Mouse (Mus musculus): Measurements from ENCODE around the gene Cnrip1. TPM values are rescaled to one million over a fixed set of nuclear protein-coding genes. Genes with fewer than 3 reads are reported as not detected.

The Cnrip1 gene
- polyA plus RNA-seq, 1 experiment from 2014 or later: 3.7 TPM

DNA sequence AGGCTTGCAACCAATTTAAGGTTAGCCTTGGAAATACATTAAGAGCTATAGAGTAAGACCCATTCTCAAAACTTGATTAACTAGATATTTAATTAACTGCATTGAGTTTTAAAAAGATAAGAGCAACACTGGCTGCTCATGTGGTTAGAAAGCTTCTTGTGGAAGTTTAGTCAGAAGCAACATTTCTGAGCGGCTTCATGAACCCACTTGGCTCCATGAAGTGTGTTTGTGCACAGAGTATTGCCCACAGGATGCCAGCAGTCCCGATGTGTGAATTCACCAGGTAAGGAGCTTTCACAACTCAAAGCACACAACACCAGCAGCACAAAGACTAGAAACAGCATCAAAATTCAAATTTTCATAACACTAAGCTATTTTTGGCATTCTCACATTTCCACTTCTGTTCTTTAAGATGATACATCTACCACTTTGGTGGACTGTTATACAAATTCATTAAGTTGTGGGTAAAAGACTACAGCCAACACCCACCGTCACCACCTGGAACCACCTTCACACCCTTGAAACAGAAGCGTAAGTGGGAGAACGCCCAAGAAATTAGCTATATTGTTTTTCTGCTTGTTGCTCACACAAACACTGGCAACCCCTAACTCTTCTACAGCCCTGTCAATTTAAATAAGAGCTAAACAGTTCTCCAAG is 43.7 kb upstream of the Cnrip1 start:
- Histone ChIP-seq H3K4me3 (ENCODE audit: low read depth, low read length) (peak overlapping the region; percentile 21), H3K27ac (ENCODE audit: low read depth) (no peak overlapping the region), H3K9ac (replicated peaks) (no peak overlapping the region), H3K36me3 (replicated peaks; ENCODE audit: insufficient read depth, low read length) (no peaks in the 10 kb centered on the region), H3K4me2 (ENCODE audit: low read depth, low read length) (peak overlapping the region; percentile 36), H3K27me3 (ENCODE audit: insufficient read depth, low read length) (no peaks in the 10 kb centered on the region), H3K9me3 (ENCODE audit: low read length) (no peaks in the 10 kb centered on the region), H3K4me1 (ENCODE audit: insufficient read depth) (no peaks in the 10 kb centered on the region; the same call in 1 of the 2 replicates)
- ATAC-seq (no peak), DNase-seq (no peak)
- 44% methylated on average over 5 of the region's 5 CpGs for WGBS (ENCODE audit: insufficient replicate concordance)
- no peak for TF ChIP-seq CTCF (IDR thresholded peaks at IDR 0.05; ENCODE audit: low read depth)
- TF ChIP-seq EP300 (IDR thresholded peaks at IDR 0.05; ENCODE audit: low read depth): no peak

DNA sequence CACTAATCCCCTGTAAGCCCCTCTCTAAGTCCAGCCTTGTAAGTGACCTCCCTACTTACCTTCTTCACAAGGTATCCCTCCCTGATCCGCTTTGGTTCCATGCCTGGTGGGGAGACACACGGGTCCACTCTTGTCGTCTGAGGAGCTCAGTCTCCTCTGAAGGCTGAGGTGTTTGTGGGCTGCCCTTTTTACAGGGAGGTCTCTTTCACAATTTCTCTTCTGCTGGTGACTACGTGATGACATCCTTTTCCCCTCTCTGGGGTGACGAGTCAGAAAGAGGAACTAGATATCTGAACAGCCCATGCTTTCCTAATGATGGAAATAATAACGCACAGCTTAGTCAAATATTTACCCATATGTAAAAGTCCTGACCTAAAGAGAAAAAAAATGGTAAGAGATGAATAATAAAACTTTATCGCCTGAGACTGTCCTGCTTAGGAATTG is 42.9 kb upstream of the Cnrip1 start:
- peak; percentile 72 for ATAC-seq
- 0 out of 2 replicates have a peak overlapping the region, but pooled peaks have one; percentile 1 for H3K27ac ChIP-seq (ENCODE audit: low read depth)
- H3K27me3 ChIP-seq (ENCODE audit: insufficient read depth, low read length): no peaks in the 10 kb centered on the region
- H3K4me2 ChIP-seq (ENCODE audit: low read depth, low read length): peak overlapping the region; percentile 36; the same call in 1 of the 2 replicates
- no peaks in the 10 kb centered on the region; the same call in 1 of the 2 replicates for H3K4me1 ChIP-seq (ENCODE audit: insufficient read depth)
- DNase-seq: peak; percentile 35
- peak overlapping the region; percentile 21 for H3K4me3 ChIP-seq (ENCODE audit: low read depth, low read length)
- 24% methylated on average over 7 of the region's 7 CpGs for WGBS (ENCODE audit: insufficient replicate concordance)
- no peaks in the 10 kb centered on the region for H3K36me3 ChIP-seq (replicated peaks; ENCODE audit: insufficient read depth, low read length)
- TF ChIP-seq CTCF (IDR thresholded peaks at IDR 0.05; ENCODE audit: low read depth) (no peak), EP300 (IDR thresholded peaks at IDR 0.05; ENCODE audit: low read depth) (peak; percentile 43; the same call in 1 of the 2 replicates)
- H3K9ac ChIP-seq (replicated peaks): no peak overlapping the region
- no peaks in the 10 kb centered on the region for H3K9me3 ChIP-seq (ENCODE audit: low read length)

DNA sequence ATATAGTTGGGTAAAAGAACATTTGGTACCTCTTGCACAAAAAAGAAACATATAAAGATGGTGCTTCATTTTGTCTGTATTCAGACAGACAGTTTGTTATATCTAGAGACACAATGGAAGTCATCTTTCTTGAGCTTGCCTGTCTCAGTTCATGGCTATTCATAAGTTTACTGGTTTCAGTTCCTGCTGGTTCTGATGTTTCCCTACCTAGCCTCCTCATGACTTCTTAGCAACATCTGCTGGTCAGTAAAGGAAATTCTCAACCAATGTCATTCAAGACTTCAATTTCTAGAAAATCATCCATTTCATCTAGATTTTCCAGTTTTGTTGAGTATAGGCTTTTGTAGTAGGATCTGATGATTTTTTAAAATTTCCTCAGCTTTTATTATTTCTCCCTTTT is 38.4 kb upstream of the Cnrip1 start:
- no peak overlapping the region for H3K9ac ChIP-seq (replicated peaks)
- H3K4me1 ChIP-seq (ENCODE audit: insufficient read depth): no peaks in the 10 kb centered on the region
- DNase-seq (no peak), ATAC-seq (no peak)
- H3K9me3 ChIP-seq (ENCODE audit: low read length): no peaks in the 10 kb centered on the region
- no peak overlapping the region for H3K4me2 ChIP-seq (ENCODE audit: low read depth, low read length)
- H3K27me3 ChIP-seq (ENCODE audit: insufficient read depth, low read length): no peaks in the 10 kb centered on the region
- no peak overlapping the region for H3K27ac ChIP-seq (ENCODE audit: low read depth)
- H3K4me3 ChIP-seq (ENCODE audit: low read depth, low read length): no peak overlapping the region
- TF ChIP-seq CTCF (IDR thresholded peaks at IDR 0.05; ENCODE audit: low read depth) (peak; percentile 54), EP300 (IDR thresholded peaks at IDR 0.05; ENCODE audit: low read depth) (no peak)
- H3K36me3 ChIP-seq (replicated peaks; ENCODE audit: insufficient read depth, low read length): no peaks in the 10 kb centered on the region

DNA sequence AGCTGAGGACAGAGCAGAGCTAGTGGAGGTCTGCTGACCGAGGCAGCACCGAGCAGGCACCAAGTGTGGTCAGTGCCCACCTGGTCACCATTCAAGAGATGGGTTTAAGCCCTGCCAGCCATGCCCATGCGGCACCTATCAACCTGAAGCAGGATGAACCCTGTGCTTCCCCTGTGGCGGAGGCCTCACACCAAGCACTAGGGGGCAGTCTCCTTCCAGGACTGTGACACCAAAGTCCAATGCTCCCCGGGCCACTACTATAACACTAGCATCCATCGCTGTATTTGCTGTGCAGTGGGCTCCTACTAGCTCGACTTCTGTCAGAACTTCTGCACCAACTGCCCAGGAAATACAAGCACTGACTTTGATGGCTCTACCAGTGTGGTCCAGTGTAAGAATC is 32.1 kb upstream of the Cnrip1 start:
- WGBS (ENCODE audit: insufficient replicate concordance): 80% methylated on average over 7 of the region's 7 CpGs
- no peak overlapping the region for H3K27ac ChIP-seq (ENCODE audit: low read depth)
- peak; percentile 46 for TF ChIP-seq CTCF (IDR thresholded peaks at IDR 0.05; ENCODE audit: low read depth)
- TF ChIP-seq EP300 (IDR thresholded peaks at IDR 0.05; ENCODE audit: low read depth): no peak
- H3K27me3 ChIP-seq (ENCODE audit: insufficient read depth, low read length): no peaks in the 10 kb centered on the region
- no peaks in the 10 kb centered on the region for H3K4me1 ChIP-seq (ENCODE audit: insufficient read depth)
- no peak for ATAC-seq
- H3K4me2 ChIP-seq (ENCODE audit: low read depth, low read length): no peak overlapping the region
- no peak for DNase-seq
- no peak overlapping the region for H3K9ac ChIP-seq (replicated peaks)
- H3K4me3 ChIP-seq (ENCODE audit: low read depth, low read length): no peak overlapping the region
- H3K9me3 ChIP-seq (ENCODE audit: low read length): 0 out of 2 replicates have a peak, but pooled peaks cover 3% of the 10 kb centered on the region
- no peaks in the 10 kb centered on the region for H3K36me3 ChIP-seq (replicated peaks; ENCODE audit: insufficient read depth, low read length)

DNA sequence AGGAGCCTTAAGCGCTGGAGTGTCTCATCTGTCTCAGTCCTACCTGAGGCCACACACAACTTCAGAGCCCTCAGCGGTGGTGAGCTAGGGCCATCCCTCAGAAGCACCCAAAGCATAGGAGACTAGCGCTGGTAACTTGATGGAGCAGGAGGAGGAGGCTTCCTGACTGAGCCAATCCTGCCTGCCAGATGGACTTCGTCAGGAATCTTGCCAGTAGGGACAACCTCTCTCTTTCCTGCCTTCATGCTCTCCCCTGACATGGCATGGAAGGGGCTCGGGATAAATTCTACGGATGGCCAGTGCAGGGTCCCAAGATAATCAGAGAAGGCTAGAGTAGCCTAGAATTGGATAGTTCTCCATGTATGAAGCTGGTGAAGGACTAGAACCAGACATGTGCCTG is 28.2 kb upstream of the Cnrip1 start:
- TF ChIP-seq CTCF (IDR thresholded peaks at IDR 0.05; ENCODE audit: low read depth) (no peak), EP300 (IDR thresholded peaks at IDR 0.05; ENCODE audit: low read depth) (no peak)
- Histone ChIP-seq H3K4me1 (ENCODE audit: insufficient read depth) (no peaks in the 10 kb centered on the region), H3K27ac (ENCODE audit: low read depth) (no peak overlapping the region), H3K4me2 (ENCODE audit: low read depth, low read length) (no peak overlapping the region), H3K9me3 (ENCODE audit: low read length) (0 out of 2 replicates have a peak, but pooled peaks cover 3% of the 10 kb centered on the region), H3K4me3 (ENCODE audit: low read depth, low read length) (no peak overlapping the region), H3K27me3 (ENCODE audit: insufficient read depth, low read length) (no peaks in the 10 kb centered on the region), H3K9ac (replicated peaks) (no peak overlapping the region), H3K36me3 (replicated peaks; ENCODE audit: insufficient read depth, low read length) (no peaks in the 10 kb centered on the region)
- 79% methylated on average over 6 of the region's 6 CpGs for WGBS (ENCODE audit: insufficient replicate concordance)
- no peak for DNase-seq
- no peak for ATAC-seq

DNA sequence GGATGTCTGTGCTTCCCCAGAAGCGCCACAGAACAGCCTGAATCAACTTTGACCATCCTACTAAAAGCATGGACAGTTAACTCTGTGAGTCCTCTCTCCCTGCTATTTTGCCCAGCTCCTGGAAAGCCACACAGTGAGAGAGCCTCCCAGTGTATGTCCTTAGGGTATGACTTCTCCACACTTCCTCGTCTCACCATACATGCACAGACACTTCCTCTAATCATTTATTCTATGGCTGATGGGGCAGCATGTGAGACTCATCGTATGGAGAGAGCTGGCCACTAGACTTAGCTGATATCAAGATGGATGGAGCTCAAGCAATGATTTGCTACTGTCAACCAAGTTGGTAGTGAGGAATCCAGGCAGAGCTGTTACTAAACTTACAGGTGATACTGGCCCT is 27.4 kb upstream of the Cnrip1 start:
- 56% methylated on average over 3 of the region's 3 CpGs for WGBS (ENCODE audit: insufficient replicate concordance)
- no peaks in the 10 kb centered on the region for H3K36me3 ChIP-seq (replicated peaks; ENCODE audit: insufficient read depth, low read length)
- DNase-seq (no peak), ATAC-seq (no peak)
- H3K4me3 ChIP-seq (ENCODE audit: low read depth, low read length): no peak overlapping the region
- H3K27ac ChIP-seq (ENCODE audit: low read depth): no peak overlapping the region
- no peak overlapping the region for H3K4me2 ChIP-seq (ENCODE audit: low read depth, low read length)
- no peaks in the 10 kb centered on the region for H3K9me3 ChIP-seq (ENCODE audit: low read length)
- H3K27me3 ChIP-seq (ENCODE audit: insufficient read depth, low read length): no peaks in the 10 kb centered on the region
- no peaks in the 10 kb centered on the region for H3K4me1 ChIP-seq (ENCODE audit: insufficient read depth)
- no peak for TF ChIP-seq EP300 (IDR thresholded peaks at IDR 0.05; ENCODE audit: low read depth)
- no peak for TF ChIP-seq CTCF (IDR thresholded peaks at IDR 0.05; ENCODE audit: low read depth)
- no peak overlapping the region for H3K9ac ChIP-seq (replicated peaks)

All from liver, postnatal 0 days (tissue).